Mouse (Mus musculus) lung, adult 2 months (tissue): ENCODE data around the gene Chac1.

ENCODE experiments used
- CTCF ChIP-seq: fragments of 200-500 bp; IDR thresholded peaks from 2 replicates; pipeline ENCODE4 v1.5.1; 2011; ENCODE audit warnings: mild to moderate bottlenecking, low read length, control low read depth; ENCODE audit not compliant: insufficient read depth
- POLR2A ChIP-seq: fragments of 200-500 bp; IDR thresholded peaks from 2 replicates; pipeline ENCODE4 v1.6.1; 2011; ENCODE audit warnings: low read depth, mild to moderate bottlenecking, control low read depth, low read length, borderline replicate concordance; ENCODE audit errors: extremely low read depth

GRCm38 (mm10) chr2:119379455-119379854, 28.4 kb downstream of the Chac1 start:
- TF ChIP-seq CTCF = no peak
- TF ChIP-seq POLR2A = no peak
